Mouse (Mus musculus) 3134 (cell line): ENCODE data around the gene Crim1.

Experiments used
- DNase-seq: peaks from one replicate; pipeline ENCODE4 v3.0.0-alpha.2; 2011; ENCODE audit warnings: low spot score; ENCODE audit not compliant: insufficient read length; ENCODE audit errors: extremely low read depth

Crim1 gene

GRCm38 (mm10) chr17:78280991-78281712, 81.1 kb downstream of the Crim1 start:
- DNase-seq: no peak

DNA sequence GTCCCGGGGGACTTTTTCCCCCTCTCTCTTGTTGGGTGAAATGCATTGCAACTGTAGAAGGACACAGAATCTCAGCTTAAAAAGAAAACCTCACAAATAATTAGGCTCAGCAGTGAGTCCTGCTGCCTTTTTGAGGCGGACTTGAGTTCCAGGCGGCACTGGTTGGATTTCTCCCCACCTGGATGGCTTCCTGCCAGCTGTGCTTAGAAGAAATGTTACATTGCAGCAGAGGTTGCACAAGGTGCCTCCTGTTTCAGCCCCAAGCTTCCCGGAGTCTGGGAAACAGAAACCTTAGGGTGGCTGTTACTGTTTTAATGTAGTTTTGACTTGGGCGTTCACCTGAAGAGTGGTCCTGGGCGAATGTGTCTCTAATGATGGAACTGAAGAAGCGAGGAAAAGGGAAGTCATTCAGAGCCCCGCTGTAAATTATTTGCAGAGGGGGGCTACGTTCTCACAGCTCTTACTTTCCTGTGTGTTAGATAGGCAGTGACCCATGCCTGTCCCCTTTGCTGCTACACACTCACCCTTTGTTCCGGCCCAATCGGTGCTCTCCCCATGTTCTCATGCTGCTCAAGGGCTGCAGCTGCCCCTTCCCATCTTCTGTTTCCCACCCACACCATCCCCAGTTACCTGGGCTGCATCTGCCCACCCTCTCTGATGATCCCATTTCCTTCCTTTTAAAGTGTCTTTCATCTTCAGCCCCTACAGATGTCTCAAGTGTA, 83.4 kb downstream of the Crim1 start:
- DNase-seq: no peak

DNA sequence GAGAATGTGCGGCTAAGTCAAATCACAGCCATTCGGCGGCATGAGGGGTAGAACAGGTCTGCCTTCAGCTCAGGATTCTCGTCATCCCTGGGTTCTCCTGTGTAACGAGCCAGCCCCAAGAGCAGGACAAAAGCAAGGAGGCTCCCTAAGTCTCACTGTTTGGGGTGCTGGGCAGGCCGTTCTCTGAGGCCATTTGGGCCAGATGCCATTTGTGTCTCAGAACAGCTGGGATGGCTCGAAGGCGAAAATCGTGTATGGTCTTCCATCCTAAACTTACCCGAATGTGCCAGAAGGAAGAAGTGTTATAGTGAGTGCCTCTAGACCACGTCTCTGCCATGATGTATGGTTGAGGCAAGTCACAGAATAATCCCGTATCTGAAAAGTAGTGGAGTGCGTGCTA, 86.0 kb downstream of the Crim1 start:
- no peak for DNase-seq

DNA sequence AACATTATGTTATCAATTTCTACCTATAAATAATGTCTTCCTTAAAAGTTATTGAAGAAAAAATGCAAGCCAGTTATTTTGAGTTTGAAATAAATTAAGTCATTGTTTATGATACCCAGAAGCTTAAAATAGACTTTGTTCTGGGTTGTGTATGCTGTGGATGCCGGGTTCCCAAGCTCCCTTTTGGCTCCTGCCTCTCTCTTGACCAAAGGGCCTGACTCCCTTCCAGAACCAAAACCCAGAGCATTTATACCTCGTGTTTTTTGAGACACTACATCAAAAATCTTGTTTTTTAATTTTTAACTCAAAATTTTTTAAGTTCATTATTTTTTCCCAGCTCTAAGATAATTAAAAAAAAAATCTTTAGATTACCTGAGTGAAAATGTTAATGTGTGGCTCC, 87.3 kb downstream of the Crim1 start:
- DNase-seq: no peak

DNA sequence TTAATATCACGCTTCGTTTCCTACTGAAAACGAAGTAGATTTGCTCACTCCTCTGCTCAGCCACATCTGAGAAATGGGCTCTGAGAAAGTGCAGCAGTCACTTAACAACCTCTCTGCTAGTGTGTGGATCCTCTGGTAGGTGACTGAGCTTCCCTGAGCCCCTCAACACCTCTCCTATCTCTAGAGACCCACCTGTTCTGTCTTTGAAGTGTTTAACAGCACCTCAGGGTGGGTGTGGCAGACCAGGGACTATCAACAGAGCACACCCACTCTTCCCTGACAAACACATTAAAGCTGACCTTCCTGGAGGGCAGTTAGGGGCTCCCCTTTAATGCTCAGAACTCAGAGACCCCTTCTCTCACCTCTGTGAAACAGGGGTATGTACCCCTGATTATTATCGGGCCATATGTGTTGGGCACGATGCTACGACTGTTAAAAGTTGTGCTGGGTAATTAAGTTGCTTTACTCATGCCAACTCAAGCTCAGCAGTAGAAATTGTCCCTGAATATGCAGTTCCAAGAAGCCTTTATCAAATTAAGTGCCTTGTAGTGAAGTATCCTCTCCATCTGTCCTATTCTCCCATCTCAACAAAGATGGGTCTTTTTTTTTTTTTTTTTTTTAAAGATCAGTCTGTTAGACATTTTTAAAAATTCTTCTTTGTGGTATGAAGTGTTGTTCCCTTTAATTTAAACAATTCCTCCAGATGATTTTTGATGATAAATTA, 90.3 kb downstream of the Crim1 start:
- no peak for DNase-seq

DNA sequence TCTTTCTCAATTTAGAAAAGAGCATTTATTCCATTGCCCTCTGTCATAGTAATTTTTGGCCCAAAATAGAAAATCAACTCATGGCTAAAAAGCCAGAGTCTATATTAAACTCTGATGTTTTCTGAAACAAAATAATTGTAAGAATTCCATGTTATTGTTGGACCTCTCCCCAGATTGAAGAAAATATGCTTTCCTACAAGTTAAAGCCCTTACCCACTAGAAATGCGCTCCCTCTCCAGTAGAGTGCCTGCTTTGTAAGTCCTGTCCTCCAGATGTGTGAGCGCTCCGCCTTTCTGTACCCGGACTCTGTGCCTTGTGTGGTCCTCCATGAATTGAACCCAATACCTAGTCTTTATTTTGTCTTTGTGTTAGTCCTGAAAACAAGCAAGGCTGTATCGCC, 91.0 kb downstream of the Crim1 start:
- no peak for DNase-seq

DNA sequence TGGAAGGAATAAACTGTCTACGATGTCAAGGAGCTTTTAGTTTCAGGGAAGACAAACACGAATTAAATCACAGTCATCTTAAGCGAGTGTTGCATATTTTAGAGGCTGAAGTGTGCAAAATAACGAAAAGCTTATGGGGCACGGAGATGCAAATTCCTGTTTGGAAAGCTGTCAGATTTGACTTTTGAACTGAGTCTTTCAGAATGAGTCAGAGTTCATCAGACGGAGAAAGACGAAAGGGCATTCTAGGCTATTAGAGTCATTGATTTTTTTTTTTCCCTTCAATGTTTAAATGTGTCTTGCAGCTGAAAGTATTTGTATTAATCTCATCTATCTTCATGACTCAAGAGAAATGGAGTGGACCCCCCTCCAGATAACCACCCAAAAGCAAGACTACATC, 92.3 kb downstream of the Crim1 start:
- no peak for DNase-seq

GRCm38 (mm10) chr17:78292827-78293488, 92.9 kb downstream of the Crim1 start:
- DNase-seq: no peak

- DNase-seq: no peak
Measured at GRCm38 (mm10) chr17:78295979-78296378, 95.9 kb downstream of the Crim1 start.

DNA sequence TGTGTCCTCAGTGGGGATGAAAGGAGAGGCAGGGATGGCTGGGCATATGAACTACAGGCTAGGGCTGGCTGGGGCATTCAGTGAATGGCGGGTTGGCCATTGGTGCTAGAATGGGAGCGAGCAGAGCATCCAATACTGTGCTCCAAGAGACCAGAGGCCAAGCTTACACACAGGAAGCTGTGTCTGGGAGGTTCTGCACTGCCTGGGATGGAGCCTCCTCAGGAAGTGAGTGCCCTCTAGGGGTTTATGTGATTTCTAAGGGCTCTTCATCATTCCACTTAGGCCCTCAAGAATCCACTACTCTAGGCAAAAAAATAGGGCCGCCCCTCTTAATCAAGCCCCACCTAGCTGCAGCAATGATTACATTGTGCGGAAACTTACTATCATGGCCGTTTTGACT, 98.1 kb downstream of the Crim1 start:
- no peak for DNase-seq

- DNase-seq: no peak
Measured at GRCm38 (mm10) chr17:78298967-78299540, 99.0 kb downstream of the Crim1 start.

DNA sequence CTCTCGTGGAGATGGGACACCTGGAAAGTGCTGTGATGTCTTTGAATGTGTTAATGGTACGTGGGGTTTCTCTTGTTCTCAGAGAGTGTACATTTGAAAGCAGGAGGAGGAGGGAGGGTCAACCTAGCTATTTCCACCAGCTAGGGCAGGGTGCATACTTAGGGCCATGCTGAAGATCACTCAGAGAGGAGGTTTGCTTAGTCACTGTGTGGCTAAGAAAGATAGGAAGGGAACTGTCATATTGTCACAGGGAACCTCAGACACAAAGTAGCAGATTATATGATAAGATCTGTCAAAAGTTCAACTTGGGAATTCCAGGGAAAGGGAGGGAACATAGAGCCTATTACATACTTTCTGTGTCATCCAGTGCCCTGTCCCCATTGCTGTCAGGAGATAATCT, 103.0 kb downstream of the Crim1 start:
- no peak for DNase-seq

- no peak for DNase-seq
Measured at GRCm38 (mm10) chr17:78304059-78304458, 104.0 kb downstream of the Crim1 start.

DNA sequence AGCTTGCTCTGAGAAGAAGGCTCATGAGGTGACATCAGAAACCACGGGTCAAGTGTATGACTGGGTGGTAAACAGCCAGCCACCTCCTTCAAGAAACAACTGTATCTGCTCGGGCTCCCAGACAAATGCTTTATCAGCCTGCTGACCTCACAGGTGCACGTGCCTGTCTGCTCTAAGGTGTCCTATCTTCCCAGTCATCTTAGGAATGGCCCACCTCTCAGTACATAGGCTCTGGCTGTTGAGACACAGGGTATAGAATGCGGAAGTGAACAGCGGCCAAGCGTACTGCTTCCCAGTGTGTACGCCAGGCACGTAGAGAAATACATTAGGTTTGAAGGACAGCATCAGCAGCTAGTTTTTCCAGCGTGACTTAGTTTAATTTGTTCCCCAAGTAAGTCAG, 106.4 kb downstream of the Crim1 start:
- DNase-seq: no peak

DNA sequence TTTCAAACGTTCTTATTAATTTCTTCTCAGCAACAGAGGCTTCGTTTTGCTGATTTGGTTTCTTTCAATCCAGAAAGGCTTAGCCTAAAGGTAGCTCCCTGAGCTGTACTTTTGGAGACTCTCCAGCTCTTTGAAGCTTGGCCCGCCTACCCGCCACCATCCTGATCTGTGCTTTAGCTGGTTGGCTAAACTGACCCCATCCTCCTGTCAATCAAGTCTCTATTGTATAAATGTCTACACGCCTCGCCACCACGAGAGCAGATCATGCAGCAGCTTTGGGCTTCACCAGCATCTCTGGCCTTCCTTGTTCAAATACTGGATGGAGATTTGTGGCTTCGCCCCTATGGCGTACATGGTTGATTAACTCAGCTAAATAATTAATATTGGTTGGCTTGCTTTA, 108.2 kb downstream of the Crim1 start:
- no peak for DNase-seq

DNA sequence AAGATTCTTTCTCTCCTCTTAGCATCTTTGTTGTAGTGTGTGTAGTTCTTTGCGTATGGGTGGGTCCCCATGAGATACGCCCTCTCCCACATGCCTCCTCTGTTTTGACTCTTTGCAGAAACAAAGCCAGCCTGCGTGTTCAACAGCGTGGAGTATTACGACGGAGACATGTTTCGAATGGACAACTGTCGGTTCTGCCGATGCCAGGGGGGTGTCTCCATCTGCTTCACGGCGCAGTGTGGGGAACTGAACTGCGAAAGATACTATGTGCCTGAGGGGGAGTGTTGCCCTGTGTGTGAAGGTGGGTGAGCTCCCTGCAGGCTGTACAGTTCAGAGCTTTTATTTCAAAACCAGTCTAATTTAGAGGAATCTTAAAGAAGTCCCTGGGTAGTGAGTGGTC, 113.0 kb downstream of the Crim1 start:
- no peak for DNase-seq

GRCm38 (mm10) chr17:78313612-78314011, 113.6 kb downstream of the Crim1 start:
- DNase-seq: no peak

- no peak for DNase-seq
Measured at GRCm38 (mm10) chr17:78315659-78316058, 115.6 kb downstream of the Crim1 start.

- no peak for DNase-seq
Measured at GRCm38 (mm10) chr17:78317381-78317780, 117.3 kb downstream of the Crim1 start.

DNA sequence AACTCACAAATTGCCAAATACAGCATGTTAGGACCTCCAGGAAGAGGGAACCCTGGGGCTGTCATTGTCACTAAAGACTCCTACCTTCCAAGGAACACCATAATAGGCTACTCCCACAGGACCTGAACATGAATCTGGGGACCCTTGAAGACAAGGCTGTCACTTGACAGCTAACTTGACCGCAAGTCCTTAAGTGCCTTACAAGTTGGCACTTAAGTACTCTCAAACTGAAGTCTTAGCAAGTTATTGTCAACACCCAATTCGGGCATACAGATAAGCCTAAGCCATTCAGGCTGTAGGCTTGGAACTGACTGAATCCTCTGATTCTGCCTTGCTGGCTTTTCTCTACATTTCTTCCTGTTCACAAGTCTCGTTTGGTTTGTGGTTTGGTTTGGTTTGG, 118.8 kb downstream of the Crim1 start:
- DNase-seq: no peak
